Mouse (Mus musculus) MEL (cell line): ENCODE measurements around the gene Usp37. TPM values are rescaled to one million over a fixed set of nuclear protein-coding genes. Genes with fewer than 3 reads are reported as not detected.

Source experiments
- DNase-seq: peaks from one replicate; pipeline ENCODE4 v3.0.0; 2011; ENCODE audit warnings: low read depth, low spot score
- H3K27ac ChIP-seq: 2 replicates; pipeline ENCODE4 v1.5.1; 2012; ENCODE audit warnings: low read depth, mild to moderate bottlenecking, control low read depth, low read length, moderate library complexity; ENCODE audit not compliant: control insufficient read depth
- H3K27me3 ChIP-seq, 2 experiments: fragments of 150-350 bp in 1 of 2; sonication (generic) in 1 of 2; 2 replicates each; pipeline ENCODE4 v1.6.1; 2012; ENCODE audit warnings: low read length in 2 of 2, mild to moderate bottlenecking in 2 of 2, improper control_type of control experiment in 1 of 2, moderate library complexity in 1 of 2; ENCODE audit not compliant: insufficient read depth in 2 of 2, control insufficient read depth in 1 of 2
- H3K36me3 ChIP-seq, 2 experiments: 2 replicates each; pipeline ENCODE4 v1.6.1; 2012 to 2014; ENCODE audit warnings: low read length in 2 of 2, improper control_type of control experiment in 1 of 2, inconsistent platforms in 1 of 2, mild to moderate bottlenecking in 1 of 2; ENCODE audit not compliant: insufficient read depth in 2 of 2, control insufficient read depth in 1 of 2
- H3K4me1 ChIP-seq, 2 experiments: fragments of 150-350 bp in 1 of 2; sonication (generic) in 1 of 2; 2 replicates each; pipeline ENCODE4 v1.6.1; 2012; ENCODE audit warnings: low read length in 2 of 2, improper control_type of control experiment in 1 of 2, mild to moderate bottlenecking in 1 of 2; ENCODE audit not compliant: insufficient read depth in 2 of 2, control insufficient read depth in 1 of 2
- H3K4me3 ChIP-seq, 2 experiments: fragments of 150-350 bp in 1 of 2; sonication (generic) in 1 of 2; 2 replicates each; pipeline ENCODE4 v1.5.1; 2012; ENCODE audit warnings: low read depth in 2 of 2, low read length in 2 of 2, mild to moderate bottlenecking in 2 of 2, moderate library complexity in 2 of 2, control low read depth in 1 of 2, improper control_type of control experiment in 1 of 2; ENCODE audit not compliant: control insufficient read depth in 1 of 2, insufficient read depth in 1 of 2
- H3K79me2 ChIP-seq: 2 replicates; pipeline ENCODE4 v1.6.1; 2012; ENCODE audit warnings: mild to moderate bottlenecking, low read length, moderate library complexity; ENCODE audit not compliant: control insufficient read depth, poor library complexity, insufficient read depth
- H3K9ac ChIP-seq: 2 replicates; pipeline ENCODE4 v1.6.1; 2012; ENCODE audit warnings: low read depth, mild to moderate bottlenecking, control low read depth, low read length, moderate library complexity; ENCODE audit not compliant: control insufficient read depth, poor library complexity, severe bottlenecking
- H3K9me3 ChIP-seq: fragments of 150-350 bp; sonication (generic); replicated peaks from 2 replicates; pipeline ENCODE4 v1.6.1; 2012; ENCODE audit warnings: mild to moderate bottlenecking, low read length, improper control_type of control experiment, moderate library complexity; ENCODE audit not compliant: insufficient read depth
- BHLHE40 ChIP-seq: IDR thresholded peaks from 2 replicates; pipeline ENCODE4 v1.6.1; 2012; ENCODE audit warnings: low read depth, mild to moderate bottlenecking, inconsistent platforms, low read length, improper control_type of control experiment, borderline replicate concordance
- CHD1 ChIP-seq: IDR thresholded peaks from 2 replicates; pipeline ENCODE4 v1.6.1; 2012; ENCODE audit warnings: low read depth, mild to moderate bottlenecking, inconsistent platforms, low read length, improper control_type of control experiment
- ELF1 ChIP-seq: IDR thresholded peaks from 2 replicates; pipeline ENCODE4 v1.6.1; 2014; ENCODE audit warnings: low read depth, mild to moderate bottlenecking, inconsistent platforms, low read length, improper control_type of control experiment, moderate library complexity
- EP300 ChIP-seq, 2 experiments: IDR thresholded peaks; 2 replicates each; pipeline ENCODE4 v1.6.1; 2011; ENCODE audit warnings: improper control_type of control experiment in 2 of 2, low read length in 2 of 2, low read depth in 1 of 2, mild to moderate bottlenecking in 1 of 2
- ETS1 ChIP-seq: IDR thresholded peaks from 2 replicates; pipeline ENCODE4 v1.6.1; 2012; ENCODE audit warnings: low read depth, mild to moderate bottlenecking, inconsistent platforms, low read length, improper control_type of control experiment, moderate library complexity
- GATA1 ChIP-seq: IDR thresholded peaks from 2 replicates; pipeline ENCODE4 v1.6.1; 2011; ENCODE audit warnings: low read depth, low read length, improper control_type of control experiment
- HCFC1 ChIP-seq: IDR thresholded peaks from 2 replicates; pipeline ENCODE4 v1.6.1; 2012; ENCODE audit warnings: low read depth, mild to moderate bottlenecking, inconsistent platforms, low read length, improper control_type of control experiment, moderate library complexity
- JUND ChIP-seq: IDR thresholded peaks from 2 replicates; pipeline ENCODE4 v1.6.1; 2011; ENCODE audit warnings: low read depth, mild to moderate bottlenecking, improper control_type of control experiment, low read length
- MAFK ChIP-seq: IDR thresholded peaks from 2 replicates; pipeline ENCODE4 v1.6.1; 2011; ENCODE audit warnings: low read depth, mild to moderate bottlenecking, low read length, improper control_type of control experiment, borderline replicate concordance
- MAX ChIP-seq: IDR thresholded peaks from 2 replicates; pipeline ENCODE4 v1.6.1; 2011; ENCODE audit warnings: low read length, improper control_type of control experiment
- MAZ ChIP-seq: IDR thresholded peaks from 2 replicates; pipeline ENCODE4 v1.6.1; 2012; ENCODE audit warnings: low read depth, mild to moderate bottlenecking, inconsistent platforms, low read length, improper control_type of control experiment
- MEF2A ChIP-seq: IDR thresholded peaks from 2 replicates; pipeline ENCODE4 v1.6.1; 2014; ENCODE audit warnings: low read depth, mild to moderate bottlenecking, inconsistent platforms, low read length, improper control_type of control experiment; ENCODE audit not compliant: poor library complexity, insufficient replicate concordance, severe bottlenecking; ENCODE audit errors: extremely low read depth
- MXI1 ChIP-seq: IDR thresholded peaks from 2 replicates; pipeline ENCODE4 v1.6.1; 2011; ENCODE audit warnings: mild to moderate bottlenecking, low read depth, low read length, improper control_type of control experiment
- MYB ChIP-seq: IDR thresholded peaks from 2 replicates; pipeline ENCODE4 v1.6.1; 2011; ENCODE audit warnings: mild to moderate bottlenecking, low read depth, low read length, improper control_type of control experiment
- NRF1 ChIP-seq: IDR thresholded peaks from 2 replicates; pipeline ENCODE4 v1.6.1; 2014; ENCODE audit warnings: low read depth, mild to moderate bottlenecking, inconsistent platforms, low read length, improper control_type of control experiment, moderate library complexity; ENCODE audit not compliant: poor library complexity, insufficient read depth, severe bottlenecking
- POLR2A ChIP-seq, 2 experiments: IDR thresholded peaks; 2 replicates each; pipeline ENCODE4 v1.6.1; 2011 to 2012; ENCODE audit warnings: low read length in 2 of 2, mild to moderate bottlenecking in 2 of 2, control low read depth in 1 of 2, improper control_type of control experiment in 1 of 2, low read depth in 1 of 2, moderate library complexity in 1 of 2; ENCODE audit not compliant: control insufficient read depth in 1 of 2, insufficient read depth in 1 of 2, poor library complexity in 1 of 2
- POLR2AphosphoS2 ChIP-seq: IDR thresholded peaks from 2 replicates; pipeline ENCODE4 v1.6.1; 2011; ENCODE audit warnings: low read length, improper control_type of control experiment
- RAD21 ChIP-seq: IDR thresholded peaks from 2 replicates; pipeline ENCODE4 v1.6.1; 2011; ENCODE audit warnings: mild to moderate bottlenecking, low read depth, low read length, improper control_type of control experiment
- RCOR1 ChIP-seq: IDR thresholded peaks from 2 replicates; pipeline ENCODE4 v1.6.1; 2012; ENCODE audit warnings: low read depth, mild to moderate bottlenecking, inconsistent platforms, low read length, improper control_type of control experiment
- SIN3A ChIP-seq: IDR thresholded peaks from 2 replicates; pipeline ENCODE4 v1.6.1; 2012; ENCODE audit warnings: low read length, improper control_type of control experiment, inconsistent platforms
- TAL1 ChIP-seq: IDR thresholded peaks from 2 replicates; pipeline ENCODE4 v1.6.1; 2012; ENCODE audit warnings: mild to moderate bottlenecking, inconsistent platforms, low read length, moderate library complexity, mixed read lengths
- TBP ChIP-seq: IDR thresholded peaks from 2 replicates; pipeline ENCODE4 v1.8.0; 2011; ENCODE audit warnings: low read depth, low read length, improper control_type of control experiment
- TCF12 ChIP-seq: IDR thresholded peaks from 2 replicates; pipeline ENCODE4 v1.6.1; 2014; ENCODE audit warnings: low read depth, mild to moderate bottlenecking, inconsistent platforms, low read length, improper control_type of control experiment, moderate library complexity
- UBTF ChIP-seq: IDR thresholded peaks from 2 replicates; pipeline ENCODE4 v1.6.1; 2012; ENCODE audit warnings: low read depth, mild to moderate bottlenecking, inconsistent platforms, low read length, improper control_type of control experiment, moderate library complexity, borderline replicate concordance; ENCODE audit not compliant: insufficient read depth
- USF1 ChIP-seq: IDR thresholded peaks from 2 replicates; pipeline ENCODE4 v1.6.1; 2014; ENCODE audit warnings: low read depth, mild to moderate bottlenecking, inconsistent platforms, low read length, improper control_type of control experiment, moderate library complexity
- USF2 ChIP-seq, 2 experiments: IDR thresholded peaks; 2 replicates each; pipeline ENCODE4 v1.6.1; 2011 to 2012; ENCODE audit warnings: improper control_type of control experiment in 2 of 2, low read length in 2 of 2, borderline replicate concordance in 1 of 2, inconsistent platforms in 1 of 2, low read depth in 1 of 2, mild to moderate bottlenecking in 1 of 2; ENCODE audit not compliant: insufficient read depth in 1 of 2
- ZKSCAN1 ChIP-seq: IDR thresholded peaks from 2 replicates; pipeline ENCODE4 v1.6.1; 2012; ENCODE audit warnings: low read depth, mild to moderate bottlenecking, inconsistent platforms, low read length, improper control_type of control experiment, moderate library complexity
- polyA plus RNA-seq, 2 experiments: library from polyadenylated mRNA; stranded (reverse) in 1 of 2; unstranded in 1 of 2; fragments of >175 nt in 1 of 2; fragments of >200 nt in 1 of 2; gene quantifications; 2 replicates each; pipeline versions ENCODE4 v1.2.1 to v1.2.4; 2012; ENCODE audit warnings: low replicate concordance in 2 of 2, low read depth in 1 of 2; ENCODE audit not compliant: insufficient read length in 2 of 2, insufficient read depth in 1 of 2, missing spikeins in 1 of 2
- total RNA-seq: library from RNA; depleted of rRNA; stranded (reverse); fragments of 300-350 nt; gene quantifications from 2 replicates; pipeline ENCODE4 v1.2.3, GENCODE M21; 2012

Gene Usp37
- total and polyA plus RNA-seq, 3 experiments, result 17.8 to 77.6 (median 24.0) TPM

DNA sequence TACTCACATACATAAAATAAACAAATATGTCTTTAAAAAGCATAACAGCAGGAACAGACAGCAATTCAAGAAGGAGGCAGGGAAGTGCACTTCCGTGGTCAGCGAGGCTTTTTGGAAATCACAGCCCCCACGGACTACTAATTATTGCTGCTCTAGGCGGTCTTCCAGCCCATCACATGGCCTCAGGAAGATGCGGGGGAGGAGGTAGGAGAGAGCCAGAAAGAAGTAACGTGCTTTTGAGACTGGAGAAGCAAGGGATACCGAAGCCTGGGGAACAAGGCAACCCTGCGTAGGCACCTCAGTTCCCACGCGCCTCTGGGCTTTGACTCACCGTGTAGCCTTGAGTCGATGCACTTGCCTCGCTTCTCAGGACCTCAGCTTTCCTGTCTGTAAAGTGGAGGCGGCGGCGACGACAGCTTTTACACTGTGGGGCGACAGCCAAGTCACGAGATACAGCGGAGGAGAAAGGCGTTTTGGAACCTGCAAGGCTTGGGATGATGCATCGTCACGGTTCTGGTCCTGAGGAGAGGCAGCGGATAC lies 43.2 kb upstream of the Usp37 start:
- Histone ChIP-seq H3K36me3 (peaks cover 17 to 37% of the 10 kb centered on the region in 2 experiments), H3K4me3 (peak overlapping the region; percentile 85 to 96), H3K9ac (peak overlapping the region; percentile 87), H3K9me3 (no peaks in the 10 kb centered on the region), H3K4me1 (peaks cover 25 to 30% of the 10 kb centered on the region in 2 experiments), H3K79me2 (peaks cover 40% of the 10 kb centered on the region), H3K27me3 (no peaks in the 10 kb centered on the region), H3K27ac (peak overlapping the region; percentile 70)
- no peak for DNase-seq
- TF ChIP-seq SIN3A (no peak; the same call in 1 of the 2 replicates), MAX (peak; percentile 62), ETS1 (0 out of 2 replicates have a peak, but pooled peaks have one; percentile 8), RCOR1 (no peak), USF1 (peak; percentile 41; the same call in 1 of the 2 replicates), BHLHE40 (peak; percentile 35; the same call in 1 of the 2 replicates)

DNA sequence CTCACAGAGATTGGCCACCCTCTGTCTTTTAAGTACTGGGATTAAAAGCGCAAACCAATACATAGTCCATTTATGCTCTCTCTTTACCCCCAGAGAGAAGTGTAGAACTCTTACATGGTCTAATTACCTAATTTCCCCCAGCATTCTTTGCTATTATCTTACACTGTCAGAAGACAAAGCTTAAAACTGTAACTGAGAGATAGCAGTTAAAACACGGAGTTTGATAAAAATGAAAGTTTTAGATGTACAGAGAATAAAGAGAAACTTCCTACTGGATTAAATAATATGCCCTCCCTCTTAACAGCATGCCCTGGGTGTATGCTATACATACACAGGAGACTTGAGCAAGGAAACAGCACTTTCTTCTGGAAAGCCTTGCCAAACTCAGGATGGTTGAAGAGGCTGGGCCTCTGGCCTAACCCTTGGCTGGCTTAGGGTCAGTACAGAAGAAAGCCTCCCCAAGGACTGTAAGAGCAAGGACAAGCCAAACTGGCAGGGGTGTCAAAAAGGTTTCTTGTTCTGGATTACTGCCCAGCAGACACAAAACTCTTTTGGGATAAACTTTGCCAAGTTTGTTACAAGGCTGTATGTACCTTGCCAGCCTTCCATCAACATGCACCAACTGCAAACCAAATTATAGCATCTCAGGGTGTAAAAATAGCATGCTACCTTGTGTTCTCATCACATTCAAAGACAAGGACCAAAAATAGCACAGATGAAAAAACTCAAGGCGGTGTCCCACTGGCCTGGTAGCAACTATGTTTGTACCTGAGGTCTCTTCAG lies 40.7 kb upstream of the Usp37 start:
- H3K4me1 ChIP-seq, result peaks cover 25 to 30% of the 10 kb centered on the region in 2 experiments
- no peaks in the 10 kb centered on the region for H3K9me3 ChIP-seq
- H3K27ac ChIP-seq, result peak overlapping the region; percentile 85
- H3K27me3 ChIP-seq, result no peaks in the 10 kb centered on the region
- DNase-seq, result no peak
- peaks cover 41% of the 10 kb centered on the region for H3K79me2 ChIP-seq
- peak overlapping the region in 1 of 2 experiments; percentile 51; a peak in 3 of 4 replicates for H3K4me3 ChIP-seq
- H3K36me3 ChIP-seq, result peaks cover 27 to 37% of the 10 kb centered on the region in 2 experiments
- H3K9ac ChIP-seq, result peak overlapping the region; percentile 22
- TF ChIP-seq MXI1 (no peak; the same call in 1 of the 2 replicates), HCFC1 (peak; percentile 49; the same call in 1 of the 2 replicates), RAD21 (no peak), POLR2A (IDR thresholded peaks at IDR 0.05; ENCODE audit: control insufficient read depth in 1 of 2, insufficient read depth in 1 of 2, low read depth in 1 of 2, low read length in 2 of 2, poor library complexity in 1 of 2) (no peak), MAFK (no peak; the same call in 1 of the 2 replicates), TAL1 (peak; percentile 87), USF1 (no peak), ELF1 (no peak), NRF1 (no peak), TBP (0 out of 2 replicates have a peak, but pooled peaks have one; percentile 7), UBTF (no peak), EP300 (IDR thresholded peaks at IDR 0.05; ENCODE audit: low read depth in 1 of 2, low read length in 2 of 2) (peak; percentile 93), JUND (no peak), POLR2AphosphoS2 (no peak), RCOR1 (peak; percentile 56; the same call in 1 of the 2 replicates), TCF12 (peak; percentile 97), SIN3A (peak; percentile 76), MAX (0 out of 2 replicates have a peak, but pooled peaks have one; percentile 15), MYB (no peak), GATA1 (peak; percentile 95), ZKSCAN1 (no peak), BHLHE40 (no peak), MEF2A (peak; percentile 66; the same call in 1 of the 2 replicates), USF2 (IDR thresholded peaks at IDR 0.05; ENCODE audit: borderline replicate concordance in 1 of 2, insufficient read depth in 1 of 2, low read depth in 1 of 2, low read length in 2 of 2) (no peak), MAZ (0 out of 2 replicates have a peak, but pooled peaks have one; percentile 39), CHD1 (no peak)
